Mouse (Mus musculus) inflammation-experienced regulatory T-cells, adult 6 months (primary cell): ENCODE measurements around the gene Echdc3. TPM values are rescaled to one million over a fixed set of nuclear protein-coding genes. Genes with fewer than 3 reads are reported as not detected.

ENCODE experiments used
- ATAC-seq: one replicate; pipeline ENCODE4 v1.8.0; 2017
- polyA plus RNA-seq, 3 experiments: library from polyadenylated mRNA; unstranded; fragments of 100-300 nt; shearing (Covaris generic); gene quantifications; one replicate each; pipeline ENCODE4 v1.2.1; 2017

Gene Echdc3
- not detected for polyA plus RNA-seq

GRCm38 (mm10) chr2:6212724-6213511 lies at the start of gene Echdc3:
TSS of gene Echdc3 (minus strand) at chr2:6213033.
- ATAC-seq: peak; percentile 96

GRCm38 (mm10) chr2:6261718-6262117 lies 48.9 kb upstream of the Echdc3 start:
- ATAC-seq: no peak

- no peak for ATAC-seq
These were observed 48.4 kb upstream of the Echdc3 start for GRCm38 (mm10) chr2:6261201-6261672.

GRCm38 (mm10) chr2:6260661-6261060 lies 47.8 kb upstream of the Echdc3 start:
- no peak for ATAC-seq

- no peak for ATAC-seq
These were observed 46.3 kb upstream of the Echdc3 start for GRCm38 (mm10) chr2:6259182-6259581.

GRCm38 (mm10) chr2:6258026-6258425 lies 45.2 kb upstream of the Echdc3 start:
- ATAC-seq: no peak

- no peak for ATAC-seq
These were observed 44.3 kb upstream of the Echdc3 start for GRCm38 (mm10) chr2:6257146-6257545.

GRCm38 (mm10) chr2:6255989-6256841 lies 43.4 kb upstream of the Echdc3 start:
- no peak for ATAC-seq

- no peak for ATAC-seq
These were observed 42.7 kb upstream of the Echdc3 start for GRCm38 (mm10) chr2:6255402-6255988.

GRCm38 (mm10) chr2:6252491-6252890 lies 39.7 kb upstream of the Echdc3 start:
- no peak for ATAC-seq

DNA sequence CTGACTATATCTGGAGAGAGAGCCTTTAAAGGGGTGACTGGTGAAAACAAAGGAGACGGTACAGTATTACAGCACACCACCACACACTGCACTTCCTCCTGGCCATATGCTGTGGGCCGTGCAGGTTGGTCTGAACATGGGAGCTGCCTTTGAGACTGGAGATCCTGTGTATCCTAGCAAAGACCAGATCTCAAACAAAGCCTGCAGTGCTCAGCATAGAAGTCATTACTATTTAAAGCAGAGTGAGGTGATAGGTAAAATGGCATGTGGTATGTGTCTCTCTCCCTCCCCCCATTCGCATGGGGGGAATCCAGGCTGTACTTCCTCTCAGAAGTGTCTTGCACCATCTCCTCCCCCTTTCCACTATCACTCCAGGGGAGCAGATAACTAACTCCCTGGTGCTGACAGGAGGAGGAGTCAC lies 38.3 kb upstream of the Echdc3 start:
- ATAC-seq: no peak

GRCm38 (mm10) chr2:6241446-6241845 lies 28.6 kb upstream of the Echdc3 start:
- no peak for ATAC-seq

- no peak for ATAC-seq
These were observed 27.2 kb upstream of the Echdc3 start for GRCm38 (mm10) chr2:6240072-6240471.

GRCm38 (mm10) chr2:6239333-6239732 lies 26.5 kb upstream of the Echdc3 start:
- ATAC-seq: no peak

DNA sequence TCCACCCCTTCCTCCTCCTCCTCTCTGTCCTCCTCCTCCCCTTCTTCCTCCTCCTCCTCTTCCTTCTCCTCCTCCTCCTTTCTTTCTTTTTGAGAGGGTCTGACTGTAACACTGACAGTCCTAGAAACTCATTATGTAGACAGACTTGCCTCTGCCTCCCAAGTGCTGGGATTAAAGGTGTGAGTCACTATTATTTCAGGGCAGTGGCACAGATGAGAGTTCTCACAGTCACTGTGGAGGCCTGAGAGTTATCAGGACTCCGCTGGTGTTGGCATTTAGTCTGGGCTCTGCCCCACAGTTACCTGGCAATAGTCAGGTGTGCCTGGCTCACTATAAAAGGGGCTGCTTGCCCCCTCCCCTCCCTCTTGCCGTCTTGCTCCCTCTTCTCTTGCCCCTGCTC lies 25.8 kb upstream of the Echdc3 start:
- no peak for ATAC-seq

GRCm38 (mm10) chr2:6238244-6238643 lies 25.4 kb upstream of the Echdc3 start:
- no peak for ATAC-seq

GRCm38 (mm10) chr2:6233353-6233752 lies 20.5 kb upstream of the Echdc3 start:
- ATAC-seq: no peak

DNA sequence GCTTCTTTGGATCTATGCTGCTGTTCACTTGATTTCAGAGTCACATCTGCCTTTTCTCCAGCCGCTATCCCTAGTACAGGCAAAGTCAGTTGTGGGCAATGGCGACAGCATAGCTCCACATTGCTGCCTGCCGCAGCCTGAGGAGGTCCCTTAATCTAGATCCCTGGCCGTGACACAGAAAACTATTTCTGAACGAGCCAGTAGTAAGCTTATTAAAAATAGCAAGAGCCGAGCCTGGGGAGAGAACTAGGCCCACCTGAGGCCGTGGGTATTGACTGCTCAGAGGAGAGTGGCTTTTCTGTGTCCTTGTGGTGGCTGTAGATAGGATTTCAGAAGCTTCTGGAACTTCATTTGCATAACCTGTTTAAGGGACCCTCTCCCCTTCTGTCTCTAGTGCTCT lies 19.9 kb upstream of the Echdc3 start:
- no peak for ATAC-seq

GRCm38 (mm10) chr2:6230865-6231264 lies 18.0 kb upstream of the Echdc3 start:
- no peak for ATAC-seq

DNA sequence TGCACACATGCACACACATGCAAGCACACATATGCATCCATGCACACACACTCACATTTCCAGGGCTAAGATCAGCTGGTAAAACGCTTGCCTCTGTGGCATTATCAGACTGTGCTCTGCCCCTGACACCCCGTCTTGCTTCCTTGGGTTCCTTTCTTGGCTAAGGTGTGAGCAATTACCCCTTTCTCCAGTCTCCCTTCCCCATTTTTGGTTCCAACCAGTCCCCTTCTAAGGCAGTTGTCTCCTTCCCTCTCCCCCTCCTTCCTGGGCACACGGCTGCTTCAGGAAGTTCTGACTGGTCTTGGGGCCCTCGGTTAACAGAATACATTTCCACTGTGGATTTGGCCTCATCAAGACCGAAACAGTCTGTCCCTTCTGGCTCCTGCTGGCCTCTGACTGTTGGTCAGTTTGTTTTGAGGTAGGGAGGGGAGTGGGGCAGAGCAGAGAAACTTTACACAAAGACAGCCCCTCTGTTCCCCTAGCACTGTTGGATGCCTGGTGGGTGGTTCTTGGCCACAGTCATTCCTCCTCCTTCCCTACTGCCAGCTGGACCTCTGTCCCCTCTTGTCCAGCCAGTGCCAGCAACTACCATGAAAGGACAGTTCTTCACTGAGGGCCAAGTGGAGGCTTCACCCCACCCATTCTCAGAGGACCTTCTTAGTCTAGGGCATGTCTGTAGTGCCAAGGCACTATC lies 16.9 kb upstream of the Echdc3 start:
- ATAC-seq: no peak

- ATAC-seq: no peak
These were observed 14.2 kb upstream of the Echdc3 start for GRCm38 (mm10) chr2:6227059-6227445.

DNA sequence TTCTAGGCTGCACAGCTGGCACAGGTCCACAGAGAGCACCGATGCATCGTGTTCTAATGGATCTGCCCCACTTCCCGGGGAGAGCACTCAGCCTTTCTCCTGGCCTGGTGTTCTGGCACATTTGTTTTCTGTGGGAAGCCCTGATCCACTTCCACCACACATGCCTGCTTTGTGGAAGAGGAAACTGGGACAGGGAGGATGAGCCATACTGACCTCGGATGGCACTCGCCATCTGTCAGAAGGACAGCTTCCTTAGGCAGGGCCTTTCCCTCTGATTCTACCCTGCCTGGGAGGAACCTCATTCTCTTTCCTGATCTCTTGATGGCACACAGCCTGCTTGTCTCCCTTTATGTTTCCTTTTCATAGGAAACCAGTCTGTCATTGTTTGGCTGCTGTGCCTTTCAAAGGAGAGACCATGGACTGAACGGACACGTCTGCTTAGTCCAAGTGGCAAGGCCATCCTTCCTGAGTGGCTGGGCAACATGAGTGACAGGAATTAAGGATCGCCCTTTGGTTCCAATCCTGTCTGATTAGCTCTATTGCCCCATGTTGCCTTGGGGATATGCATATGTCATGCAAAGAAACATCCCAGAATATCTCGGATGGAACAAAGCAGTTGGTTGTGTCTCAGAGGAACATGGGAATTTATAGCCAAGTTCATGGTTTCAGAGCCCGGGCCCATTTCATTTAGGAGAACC lies 13.7 kb upstream of the Echdc3 start:
- ATAC-seq: no peak
